Mouse (Mus musculus) myocyte (in vitro differentiated cells): Measurements from ENCODE around the gene Coro1a. TPM values are rescaled to one million over a fixed set of nuclear protein-coding genes. Genes with fewer than 3 reads are reported as not detected.

Source experiments
- H3K27me3 ChIP-seq: one replicate; pipeline ENCODE4 v1.6.1; 2011; ENCODE audit not compliant: control insufficient read depth, insufficient read depth, insufficient read length
- H3K36me3 ChIP-seq: one replicate; pipeline ENCODE4 v1.6.1; 2011; ENCODE audit not compliant: control insufficient read depth, insufficient read depth
- H3K4me2 ChIP-seq: one replicate; pipeline ENCODE4 v1.6.1; 2011; ENCODE audit warnings: low read depth, control low read depth
- H3K4me3 ChIP-seq: one replicate; pipeline ENCODE4 v1.5.1; 2011; ENCODE audit warnings: mild to moderate bottlenecking, control low read depth, moderate library complexity
- H3K79me2 ChIP-seq: one replicate; pipeline ENCODE4 v1.6.1; 2011; ENCODE audit not compliant: control insufficient read depth, insufficient read depth
- H3ac ChIP-seq: one replicate; pipeline ENCODE4 v1.6.1; 2011; ENCODE audit not compliant: control insufficient read depth, insufficient read length
- CEBPB ChIP-seq: IDR thresholded peaks from 2 replicates; pipeline ENCODE4 v1.6.1; 2011; ENCODE audit warnings: mild to moderate bottlenecking, moderate library complexity; ENCODE audit not compliant: poor library complexity, insufficient read depth, severe bottlenecking
- E2F4 ChIP-seq: IDR thresholded peaks from one replicate; pipeline ENCODE4 v1.6.1; 2011; ENCODE audit warnings: mild to moderate bottlenecking, control low read depth, moderate library complexity; ENCODE audit not compliant: insufficient read depth
- MAX ChIP-seq: IDR thresholded peaks from one replicate; pipeline ENCODE4 v1.6.1; 2011; ENCODE audit warnings: low read depth, mild to moderate bottlenecking, control low read depth
- MYOD1 ChIP-seq, 3 experiments: IDR thresholded peaks; one replicate each; pipeline ENCODE4 v1.6.1; 2011; ENCODE audit warnings: control low read depth in 2 of 3, low read depth in 2 of 3, mild to moderate bottlenecking in 2 of 3, moderate library complexity in 1 of 3; ENCODE audit not compliant: insufficient read length in 2 of 3, control insufficient read depth in 1 of 3
- MYOG ChIP-seq, 3 experiments: IDR thresholded peaks; one replicate each; pipeline ENCODE4 v1.6.1; 2011; ENCODE audit warnings: control low read depth in 2 of 3, low read depth in 2 of 3, mild to moderate bottlenecking in 2 of 3; ENCODE audit not compliant: insufficient read length in 2 of 3, control insufficient read depth in 1 of 3, insufficient read depth in 1 of 3
- POLR2A ChIP-seq: IDR thresholded peaks from one replicate; pipeline ENCODE4 v1.6.1; 2011; ENCODE audit warnings: low read depth, mild to moderate bottlenecking, control low read depth, moderate library complexity; ENCODE audit not compliant: insufficient read length
- POLR2AphosphoS2 ChIP-seq: IDR thresholded peaks from one replicate; pipeline ENCODE4 v1.6.1; 2011; ENCODE audit warnings: low read depth, control low read depth; ENCODE audit not compliant: insufficient read length
- REST ChIP-seq: IDR thresholded peaks from one replicate; pipeline ENCODE4 v1.6.1; 2011; ENCODE audit warnings: mild to moderate bottlenecking, control low read depth, moderate library complexity; ENCODE audit not compliant: insufficient read depth, insufficient read length
- SRF ChIP-seq: IDR thresholded peaks from one replicate; pipeline ENCODE4 v1.6.1; 2011; ENCODE audit warnings: low read depth; ENCODE audit not compliant: control insufficient read depth, insufficient read length
- TCF12 ChIP-seq: IDR thresholded peaks from one replicate; pipeline ENCODE4 v1.6.1; 2011; ENCODE audit warnings: mild to moderate bottlenecking, control low read depth; ENCODE audit not compliant: poor library complexity, insufficient read depth, severe bottlenecking
- TCF3 ChIP-seq: IDR thresholded peaks from one replicate; pipeline ENCODE4 v1.6.1; 2011; ENCODE audit warnings: low read depth, control low read depth; ENCODE audit not compliant: insufficient read length
- USF1 ChIP-seq: IDR thresholded peaks from one replicate; pipeline ENCODE4 v1.6.1; 2011; ENCODE audit warnings: low read depth, mild to moderate bottlenecking, control low read depth, moderate library complexity
- polyA plus RNA-seq: library from polyadenylated mRNA; unstranded; fragments of >200 nt; fragmentation: generic; extraction: Trizol; gene quantifications from one replicate; pipeline ENCODE4 v1.2.1, GENCODE M21; 2012; ENCODE audit warnings: missing spikeins

The Coro1a gene
- polyA plus RNA-seq, 1 experiment, result 0.14 TPM

- TF ChIP-seq CEBPB (no peak), E2F4 (no peak), MYOG (IDR thresholded peaks at IDR 0.05; ENCODE audit: control insufficient read depth in 1 of 3, insufficient read depth in 1 of 3, insufficient read length in 2 of 3, low read depth in 2 of 3) (no peak), MYOD1 (IDR thresholded peaks at IDR 0.05; ENCODE audit: control insufficient read depth in 1 of 3, insufficient read length in 2 of 3, low read depth in 2 of 3) (no peak), TCF3 (no peak), POLR2AphosphoS2 (no peak), TCF12 (no peak), USF1 (no peak), MAX (no peak), REST (no peak), POLR2A (no peak), SRF (no peak)
- Histone ChIP-seq H3K79me2 (no peaks in the 10 kb centered on the region), H3K4me3 (no peak overlapping the region), H3K27me3 (no peaks in the 10 kb centered on the region), H3K4me2 (no peak overlapping the region), H3ac (no peak overlapping the region), H3K36me3 (no peaks in the 10 kb centered on the region)
These were observed 43.9 kb downstream of the Coro1a start for GRCm38 (mm10) chr7:126663646-126664045.

DNA sequence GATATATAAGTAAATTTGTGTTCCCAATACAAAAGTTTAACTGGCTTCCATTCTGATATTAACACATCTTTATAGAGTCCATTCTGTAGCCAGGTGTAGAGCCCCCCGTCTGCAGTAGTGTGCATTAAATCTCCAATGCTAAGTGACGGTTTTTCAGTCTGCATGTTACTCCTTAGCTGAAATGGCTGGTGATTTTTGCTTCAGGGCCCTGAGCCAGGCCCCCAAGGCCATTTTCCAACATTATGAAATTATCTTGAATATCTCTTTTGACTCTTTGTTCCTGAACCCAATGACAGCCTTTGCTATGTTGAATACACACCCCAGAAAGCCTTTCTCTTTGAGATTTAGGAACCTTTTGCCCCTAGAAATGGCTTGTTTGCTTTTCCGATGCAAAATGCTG is 47.8 kb downstream of the Coro1a start:
- no peaks in the 10 kb centered on the region for H3K36me3 ChIP-seq
- H3K4me3 ChIP-seq, result no peak overlapping the region
- H3K27me3 ChIP-seq, result no peaks in the 10 kb centered on the region
- no peaks in the 10 kb centered on the region for H3K79me2 ChIP-seq
- TF ChIP-seq CEBPB (no peak), SRF (no peak), USF1 (no peak), TCF12 (no peak), MAX (no peak), MYOD1 (IDR thresholded peaks at IDR 0.05; ENCODE audit: control insufficient read depth in 1 of 3, insufficient read length in 2 of 3, low read depth in 2 of 3) (no peak), E2F4 (no peak), POLR2A (no peak), MYOG (IDR thresholded peaks at IDR 0.05; ENCODE audit: control insufficient read depth in 1 of 3, insufficient read depth in 1 of 3, insufficient read length in 2 of 3, low read depth in 2 of 3) (no peak), TCF3 (no peak), REST (no peak), POLR2AphosphoS2 (no peak)
- no peak overlapping the region for H3K4me2 ChIP-seq
- H3ac ChIP-seq, result no peak overlapping the region

GRCm38 (mm10) chr7:126657522-126657921 is 50.1 kb downstream of the Coro1a start:
- Histone ChIP-seq H3K79me2 (peaks cover 5% of the 10 kb centered on the region), H3ac (no peak overlapping the region), H3K27me3 (no peaks in the 10 kb centered on the region), H3K4me2 (no peak overlapping the region), H3K4me3 (no peak overlapping the region), H3K36me3 (no peaks in the 10 kb centered on the region)
- no peak for TF ChIP-seq USF1
- TF ChIP-seq MYOG (IDR thresholded peaks at IDR 0.05; ENCODE audit: control insufficient read depth in 1 of 3, insufficient read depth in 1 of 3, insufficient read length in 2 of 3, low read depth in 2 of 3), result no peak
- no peak for TF ChIP-seq POLR2A
- TF ChIP-seq REST, result no peak
- TF ChIP-seq CEBPB, result no peak
- TF ChIP-seq TCF12, result no peak
- TF ChIP-seq SRF, result no peak
- TF ChIP-seq E2F4, result no peak
- TF ChIP-seq MYOD1 (IDR thresholded peaks at IDR 0.05; ENCODE audit: control insufficient read depth in 1 of 3, insufficient read length in 2 of 3, low read depth in 2 of 3), result no peak
- no peak for TF ChIP-seq TCF3
- TF ChIP-seq POLR2AphosphoS2, result no peak
- no peak for TF ChIP-seq MAX

GRCm38 (mm10) chr7:126655695-126656094 is 51.9 kb downstream of the Coro1a start:
- H3K4me2 ChIP-seq, result no peak overlapping the region
- H3K79me2 ChIP-seq, result peaks cover 5% of the 10 kb centered on the region
- H3K36me3 ChIP-seq, result no peaks in the 10 kb centered on the region
- H3K4me3 ChIP-seq, result no peak overlapping the region
- no peak overlapping the region for H3ac ChIP-seq
- no peak for TF ChIP-seq TCF12
- no peak for TF ChIP-seq TCF3
- no peak for TF ChIP-seq SRF
- TF ChIP-seq MAX, result no peak
- TF ChIP-seq POLR2A, result no peak
- TF ChIP-seq E2F4, result no peak
- no peak for TF ChIP-seq REST
- TF ChIP-seq MYOD1 (IDR thresholded peaks at IDR 0.05; ENCODE audit: control insufficient read depth in 1 of 3, insufficient read length in 2 of 3, low read depth in 2 of 3), result no peak
- no peak for TF ChIP-seq CEBPB
- TF ChIP-seq USF1, result no peak
- no peak for TF ChIP-seq POLR2AphosphoS2
- H3K27me3 ChIP-seq, result no peaks in the 10 kb centered on the region
